Mouse (Mus musculus): ENCODE results near the gene Catsper4.

Catsper4 gene

DNA sequence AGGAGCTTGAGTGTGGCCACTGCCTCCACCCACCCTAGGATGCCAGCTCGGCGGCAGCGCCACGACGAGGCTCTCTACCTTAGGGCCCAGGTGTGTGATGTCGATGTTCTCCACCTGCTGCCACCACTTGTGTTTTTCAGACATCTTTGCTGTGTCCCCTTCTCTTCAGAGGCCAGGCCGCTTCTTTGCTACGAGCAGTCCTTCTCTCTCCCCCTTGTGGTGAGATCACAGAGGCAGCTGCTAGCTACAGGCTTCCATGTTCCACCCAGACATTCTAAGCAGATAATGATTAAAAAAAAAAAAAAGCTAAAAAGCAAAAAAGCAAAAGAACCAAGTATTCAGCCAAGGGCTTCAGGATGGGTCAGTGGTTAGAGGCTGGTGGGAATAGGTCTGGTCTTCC lies at the start of gene Catsper4:
Gene Catsper4 (minus strand): TSS at position 190 of the 400 bp plus-strand sequence.
- DNase-seq (ENCODE audit: low read depth, low spot score), result no peak

DNA sequence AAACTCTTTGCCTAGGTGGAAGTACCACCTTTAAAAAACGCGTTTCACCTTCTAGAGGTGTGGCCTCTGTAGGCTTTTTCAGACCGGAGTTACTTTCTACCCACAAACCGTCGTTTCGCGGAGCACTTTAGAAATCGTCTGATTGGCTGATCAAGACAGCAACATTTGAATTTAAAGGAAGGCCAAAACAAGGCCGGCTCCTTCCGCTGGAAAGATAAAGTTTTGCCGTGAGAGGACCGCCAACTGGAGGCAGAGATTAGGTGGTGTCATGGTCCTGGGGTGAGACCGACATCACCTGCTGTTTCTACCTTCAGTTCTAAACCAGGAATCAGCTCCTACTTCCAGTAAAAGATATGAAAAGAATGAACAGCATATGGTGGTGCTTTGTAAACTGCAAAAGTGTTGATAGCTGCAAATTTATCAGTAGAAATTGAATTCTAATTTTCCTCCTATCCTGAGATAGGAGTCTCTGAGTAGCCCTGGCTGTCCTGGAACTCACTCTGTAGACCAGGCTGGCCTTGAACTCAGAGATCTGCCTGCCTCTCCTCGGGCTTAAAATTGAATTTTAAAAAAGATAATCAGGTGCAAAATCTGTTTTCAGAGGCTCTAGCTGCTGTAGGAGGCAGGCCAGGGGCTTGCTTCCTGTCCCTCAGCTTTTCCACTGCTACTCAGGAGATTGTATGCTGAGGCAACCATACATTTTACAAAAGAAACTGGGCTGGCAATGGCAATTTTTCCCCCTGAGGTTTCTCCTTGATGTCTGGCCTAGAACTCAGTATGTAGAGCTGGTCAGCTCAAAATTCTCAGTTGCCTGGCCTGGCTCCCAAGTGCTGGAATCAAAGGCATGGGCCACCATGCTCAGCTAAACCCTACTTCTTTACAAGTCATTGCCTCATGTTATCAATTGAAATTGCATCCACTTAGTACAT lies 46.5 kb upstream of the Catsper4 start:
- DNase-seq (ENCODE audit: low read depth, low spot score), result peak; percentile 87

DNA sequence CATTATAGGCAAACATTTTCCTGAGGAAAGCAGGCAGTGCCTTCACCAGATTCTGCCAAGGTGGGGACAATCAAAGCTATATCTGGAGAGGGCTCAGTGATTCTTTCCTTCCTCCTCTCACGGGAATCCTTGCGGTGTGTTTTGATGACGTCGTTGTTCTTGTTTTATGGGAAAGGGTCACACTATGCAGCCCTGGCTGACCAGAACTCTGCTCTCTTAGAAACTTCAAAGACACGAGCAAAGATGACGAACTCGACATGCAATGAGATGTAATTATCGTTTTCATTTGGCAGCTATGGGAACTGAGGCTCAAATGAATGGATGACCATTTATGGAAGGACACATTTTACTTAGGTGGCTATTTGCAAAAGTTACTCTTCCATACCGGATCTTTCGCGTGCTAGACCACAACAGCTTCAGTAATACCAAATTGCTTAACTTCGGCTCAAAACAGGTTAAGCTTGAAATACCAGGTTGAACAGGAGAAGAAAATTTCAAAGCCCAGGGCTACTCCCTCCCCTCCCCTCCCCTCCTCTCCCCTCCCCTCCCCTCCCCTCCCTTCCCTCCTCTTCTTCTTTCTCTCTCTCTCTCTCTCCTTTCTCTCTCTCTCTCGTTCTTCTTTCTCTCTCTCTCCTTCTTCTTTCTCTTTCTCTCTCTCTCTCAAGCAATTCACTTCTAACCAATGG lies 45.7 kb upstream of the Catsper4 start:
- DNase-seq (ENCODE audit: low read depth, low spot score), result no peak

DNA sequence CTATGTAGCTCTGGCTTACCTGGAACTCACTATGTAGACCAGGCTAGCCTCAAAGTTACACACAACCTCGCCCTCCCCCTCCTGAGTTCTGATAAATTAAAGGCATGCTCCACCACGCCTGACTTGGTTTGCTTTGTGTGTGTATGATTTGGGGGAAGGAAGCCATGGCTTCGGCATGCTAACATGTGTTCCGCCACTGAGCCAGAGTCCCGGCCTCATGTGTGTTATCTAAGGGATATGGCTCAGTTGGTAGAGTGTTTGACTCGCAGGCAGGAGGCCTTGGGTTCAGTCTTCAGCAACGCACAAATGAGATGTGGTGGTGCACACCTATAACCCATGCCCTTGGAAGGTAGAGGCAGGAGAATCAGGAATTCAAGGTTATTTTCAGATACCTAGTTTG lies 44.8 kb upstream of the Catsper4 start:
- DNase-seq (ENCODE audit: low read depth, low spot score), result no peak

DNA sequence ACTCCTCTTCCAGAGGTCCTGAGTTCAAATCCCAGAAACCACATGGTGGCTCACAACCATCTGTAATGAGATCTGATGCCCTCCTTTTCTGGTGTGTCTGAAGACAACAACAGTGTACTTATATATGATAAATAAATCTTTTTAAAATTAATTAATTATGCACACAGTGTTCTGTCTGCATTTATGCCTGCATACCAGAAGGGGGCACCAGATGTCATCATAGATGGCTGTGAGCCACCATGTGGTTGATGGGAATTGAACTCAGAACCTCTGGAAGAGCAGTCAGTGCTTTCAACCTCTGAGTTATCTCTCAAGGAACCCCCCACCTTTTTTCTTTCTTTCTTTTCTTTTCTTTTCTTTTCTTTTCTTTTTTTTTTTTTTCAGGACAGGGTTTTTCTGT lies 42.4 kb upstream of the Catsper4 start:
- DNase-seq (ENCODE audit: low read depth, low spot score), result peak; percentile 35

DNA sequence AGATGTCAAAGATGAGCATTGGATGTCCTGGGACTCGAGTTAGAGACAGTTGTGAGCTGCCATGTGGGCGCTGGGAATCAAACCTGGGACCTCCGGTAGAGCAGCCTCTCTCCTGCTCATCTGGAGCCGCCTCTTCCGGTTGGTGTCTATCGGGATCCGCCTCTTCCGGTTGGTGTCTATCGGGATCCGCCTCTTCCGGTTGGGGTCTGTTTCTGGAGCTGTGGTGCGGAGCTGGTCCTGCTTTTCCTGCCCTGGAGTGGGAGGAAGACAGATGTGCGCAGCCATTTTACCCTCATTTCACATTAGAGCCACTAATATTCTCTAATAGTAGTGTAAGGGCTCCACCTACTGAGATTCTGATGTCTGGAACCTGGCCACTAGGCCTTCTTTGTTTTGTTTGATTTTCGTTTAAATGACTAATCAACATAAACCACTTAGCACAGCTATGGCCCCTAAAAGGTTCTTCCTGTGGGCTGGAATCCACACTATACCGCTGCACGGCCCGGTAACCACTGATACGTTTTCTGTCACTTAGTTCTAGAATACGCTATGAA lies 41.0 kb upstream of the Catsper4 start:
- peak; percentile 91 for DNase-seq (ENCODE audit: low read depth, low spot score)

DNA sequence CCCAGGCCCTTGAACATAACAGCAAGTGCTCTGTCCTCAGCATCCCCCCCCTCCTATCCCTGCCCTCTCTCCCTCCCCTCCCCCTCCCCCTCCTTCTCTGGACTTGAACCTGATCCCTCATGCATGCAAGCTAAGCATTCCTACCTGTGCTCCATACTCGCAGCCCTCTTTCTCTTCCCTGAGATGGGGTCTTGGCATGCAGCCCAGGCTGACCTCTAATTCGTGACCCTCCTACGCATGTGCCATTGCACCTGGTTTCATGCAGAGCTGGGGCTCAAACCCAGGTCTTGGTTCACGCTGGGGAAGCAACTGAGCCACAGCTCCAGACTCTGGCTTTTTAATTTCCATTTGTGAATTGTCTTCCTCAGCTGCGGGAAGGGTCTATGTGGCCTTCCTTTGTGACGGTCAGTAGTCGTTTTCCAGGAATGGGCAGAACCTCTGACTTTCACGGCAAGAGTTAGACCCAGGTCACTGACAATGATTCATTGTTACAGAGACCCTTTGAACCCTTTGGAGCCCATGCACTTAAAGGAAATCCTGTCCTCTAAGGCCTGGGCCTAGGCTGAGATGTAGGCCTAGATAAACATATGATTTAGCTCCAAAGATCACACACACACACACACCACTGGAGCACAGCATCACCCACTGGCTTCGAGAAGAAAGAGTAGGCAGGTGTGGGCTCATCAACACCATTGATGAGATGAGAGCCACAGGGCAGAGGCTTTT lies 38.8 kb upstream of the Catsper4 start:
- DNase-seq (ENCODE audit: low read depth, low spot score), result no peak

DNA sequence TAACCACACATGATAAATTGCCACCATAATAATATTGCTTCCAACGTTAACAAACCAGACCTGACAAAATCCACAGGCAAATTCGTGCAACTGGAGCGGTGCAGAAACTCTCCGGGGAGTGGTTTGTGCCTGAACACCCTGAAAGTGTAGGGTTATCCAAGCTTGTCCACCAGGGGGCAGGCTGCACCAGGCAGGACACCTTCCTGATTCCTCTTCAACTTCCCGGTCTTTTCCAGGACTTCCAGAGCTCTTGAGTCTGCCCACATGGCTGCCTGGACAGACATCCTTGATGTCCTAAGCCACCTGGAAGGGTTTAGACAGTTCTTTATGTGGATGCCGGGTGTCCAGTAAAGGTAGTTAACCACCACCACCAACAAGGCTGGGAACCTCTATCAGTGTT lies 36.0 kb upstream of the Catsper4 start:
- DNase-seq (ENCODE audit: low read depth, low spot score), result peak; percentile 92

DNA sequence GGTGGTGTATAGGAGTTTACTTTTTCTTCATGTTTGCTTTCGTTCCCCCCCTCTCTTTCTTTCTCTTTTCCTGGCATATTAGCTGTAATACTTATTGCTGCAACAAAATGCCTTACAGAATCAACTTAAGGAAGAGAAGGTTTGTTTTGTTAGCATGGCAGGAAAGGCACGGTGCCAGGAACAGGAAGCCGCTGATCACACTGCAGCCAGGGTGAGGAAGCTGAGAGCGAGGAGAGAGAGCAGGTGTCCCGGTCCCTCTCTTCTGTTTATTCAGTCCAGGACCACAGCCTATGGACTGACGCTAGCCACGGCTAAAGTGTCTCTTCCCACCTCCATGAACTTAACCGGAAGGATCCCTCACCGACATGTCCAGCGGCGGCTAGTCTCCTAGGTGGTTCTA lies 31.2 kb upstream of the Catsper4 start:
- no peak for DNase-seq (ENCODE audit: low read depth, low spot score)

DNA sequence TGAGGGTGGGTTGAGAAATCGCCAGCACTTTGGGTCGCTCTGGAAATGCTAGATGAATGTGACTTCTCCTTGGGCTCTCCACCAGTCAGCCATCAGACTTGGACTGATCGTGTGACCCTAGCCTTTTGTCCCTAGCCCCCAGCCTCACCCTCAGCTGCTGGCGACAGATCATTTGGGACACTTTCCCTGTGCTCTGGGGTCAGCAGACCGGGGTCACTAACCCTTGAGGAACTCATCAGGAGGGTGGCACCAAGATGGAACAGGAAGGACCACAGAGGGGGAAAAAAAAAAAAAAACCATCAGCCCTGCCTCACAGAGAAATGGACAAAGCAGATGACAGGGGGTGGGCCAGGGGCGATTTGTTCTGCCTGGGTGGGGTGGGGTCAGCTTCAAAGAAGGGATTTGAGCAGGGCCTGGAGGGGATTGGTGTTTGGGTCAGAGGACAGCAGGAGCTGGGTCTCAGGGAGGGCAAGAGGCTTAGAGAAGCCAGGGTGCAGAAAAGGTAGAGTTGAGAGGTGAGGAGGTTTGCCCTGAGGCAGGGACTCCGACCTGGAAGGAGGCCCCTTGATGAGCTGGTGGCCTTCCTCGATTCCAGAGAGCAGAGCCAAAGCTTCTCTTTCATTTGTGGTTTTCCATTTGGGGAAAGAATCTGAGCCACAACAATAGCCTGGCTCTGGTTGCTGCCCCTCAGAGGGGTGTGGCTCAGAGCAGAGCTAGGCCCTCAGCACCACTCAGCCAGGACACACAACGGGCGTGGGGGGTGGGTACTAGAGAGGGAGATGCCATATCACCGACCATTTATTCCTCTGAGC lies 30.2 kb upstream of the Catsper4 start:
- DNase-seq (ENCODE audit: low read depth, low spot score), result no peak

DNA sequence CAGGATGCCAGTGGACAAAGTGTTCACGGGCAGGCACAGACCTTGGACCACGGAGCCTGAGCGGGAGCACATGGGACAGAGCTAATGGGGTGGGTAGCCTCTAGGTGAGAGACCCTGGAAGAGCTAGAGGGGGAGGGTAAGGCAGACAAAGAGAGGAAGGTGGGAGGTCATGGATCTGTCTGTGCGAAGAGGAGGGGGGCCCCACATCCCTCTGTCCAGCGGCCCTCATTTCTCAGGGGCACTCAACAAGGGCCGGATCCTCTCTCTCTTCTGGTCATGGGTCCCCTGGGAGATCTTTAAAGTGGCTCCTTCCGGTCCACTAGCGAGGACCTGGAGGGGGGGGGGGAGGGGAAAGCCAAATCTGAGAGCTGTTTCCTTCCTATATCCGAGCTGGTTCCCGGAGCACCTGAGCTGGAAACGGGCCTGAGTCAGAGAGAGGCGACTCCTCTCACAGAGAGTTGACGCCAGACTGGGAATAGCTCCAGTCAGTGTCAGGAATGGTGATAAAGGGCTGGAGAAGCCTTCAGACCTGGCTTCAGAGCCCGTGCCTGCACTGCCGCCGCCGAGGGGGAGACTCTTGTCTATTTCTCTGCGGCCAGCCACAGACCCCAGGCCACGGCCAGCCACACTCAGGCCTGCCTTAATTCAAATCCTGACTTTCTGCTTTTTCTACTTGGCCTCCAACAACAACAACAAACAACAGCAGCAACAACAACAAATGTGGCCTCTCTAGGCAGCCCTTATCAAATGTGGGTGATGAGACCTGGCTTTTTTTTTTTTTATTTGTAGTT lies 29.4 kb upstream of the Catsper4 start:
- no peak for DNase-seq (ENCODE audit: low read depth, low spot score)

DNA sequence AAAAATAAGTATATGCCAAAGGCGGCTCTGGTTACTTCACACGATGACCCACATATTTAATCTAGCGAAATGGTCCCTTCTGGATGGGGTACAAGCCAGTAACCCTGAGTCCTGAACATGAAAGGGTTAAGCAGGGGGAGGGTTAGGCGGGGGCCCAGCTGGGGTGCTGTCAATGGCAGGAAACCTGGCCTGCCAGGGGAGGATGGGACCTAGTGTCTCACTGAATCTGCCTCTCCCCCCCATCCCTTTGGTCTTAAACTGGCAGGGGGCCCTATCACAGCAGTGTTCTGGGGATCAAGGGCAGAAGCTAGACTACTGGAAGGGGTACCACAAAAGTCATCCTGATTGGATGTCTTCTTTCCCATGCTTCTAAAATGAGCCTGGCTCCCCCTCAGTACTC lies 28.7 kb upstream of the Catsper4 start:
- no peak for DNase-seq (ENCODE audit: low read depth, low spot score)

DNA sequence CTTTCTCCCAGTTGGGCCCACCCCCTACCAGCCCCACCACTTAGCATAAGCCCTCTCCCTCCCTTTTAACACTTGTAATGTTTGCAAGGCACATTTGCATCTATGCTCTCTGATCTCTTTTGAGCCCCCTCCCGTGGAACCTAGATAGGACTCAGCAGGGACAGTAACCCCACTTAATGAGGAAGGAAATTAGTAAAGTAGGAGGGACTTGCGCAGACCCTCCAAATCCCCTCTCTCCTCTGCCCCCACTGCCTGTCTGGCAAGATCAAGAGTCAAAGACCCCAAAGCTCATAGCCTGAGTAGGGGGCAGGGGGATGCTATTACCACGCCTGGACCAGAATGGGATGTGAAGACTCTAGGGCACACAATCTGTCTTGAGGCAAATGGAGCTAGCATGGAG lies 27.7 kb upstream of the Catsper4 start:
- DNase-seq (ENCODE audit: low read depth, low spot score), result no peak

DNA sequence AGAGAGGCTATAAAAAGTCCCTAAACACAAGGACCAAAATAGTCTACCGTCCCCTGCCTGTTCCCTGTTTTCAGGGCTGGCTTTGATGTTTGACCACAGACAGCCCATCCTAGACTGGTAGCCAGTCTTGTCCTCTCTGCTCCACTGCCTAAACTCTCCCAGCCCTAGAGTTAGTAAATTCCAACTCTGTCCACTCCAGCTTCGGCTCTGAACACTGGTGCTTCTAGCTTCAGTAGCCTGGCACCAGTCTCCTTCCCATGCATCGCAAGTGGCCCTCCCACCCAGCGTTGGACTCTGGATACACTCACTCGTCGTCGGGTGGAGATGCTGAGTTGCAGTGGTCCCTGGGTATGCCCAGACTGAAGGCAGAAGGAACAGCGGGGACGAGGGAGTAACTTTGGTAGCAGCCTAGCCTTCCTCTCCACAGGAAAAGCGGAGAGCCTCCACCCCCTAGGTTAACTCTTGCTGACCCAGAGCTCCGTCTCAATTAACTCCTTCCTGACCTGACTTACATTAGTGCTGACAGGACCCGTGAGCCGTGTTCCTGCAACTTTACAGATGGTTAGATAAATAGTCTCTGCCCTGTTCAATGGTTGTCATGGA lies 26.6 kb upstream of the Catsper4 start, which contains the start of gene Grrp1:
Gene Grrp1 (minus strand): TSS at position 385 of the 603 bp plus-strand sequence.
- no peak for DNase-seq (ENCODE audit: low read depth, low spot score)

DNA sequence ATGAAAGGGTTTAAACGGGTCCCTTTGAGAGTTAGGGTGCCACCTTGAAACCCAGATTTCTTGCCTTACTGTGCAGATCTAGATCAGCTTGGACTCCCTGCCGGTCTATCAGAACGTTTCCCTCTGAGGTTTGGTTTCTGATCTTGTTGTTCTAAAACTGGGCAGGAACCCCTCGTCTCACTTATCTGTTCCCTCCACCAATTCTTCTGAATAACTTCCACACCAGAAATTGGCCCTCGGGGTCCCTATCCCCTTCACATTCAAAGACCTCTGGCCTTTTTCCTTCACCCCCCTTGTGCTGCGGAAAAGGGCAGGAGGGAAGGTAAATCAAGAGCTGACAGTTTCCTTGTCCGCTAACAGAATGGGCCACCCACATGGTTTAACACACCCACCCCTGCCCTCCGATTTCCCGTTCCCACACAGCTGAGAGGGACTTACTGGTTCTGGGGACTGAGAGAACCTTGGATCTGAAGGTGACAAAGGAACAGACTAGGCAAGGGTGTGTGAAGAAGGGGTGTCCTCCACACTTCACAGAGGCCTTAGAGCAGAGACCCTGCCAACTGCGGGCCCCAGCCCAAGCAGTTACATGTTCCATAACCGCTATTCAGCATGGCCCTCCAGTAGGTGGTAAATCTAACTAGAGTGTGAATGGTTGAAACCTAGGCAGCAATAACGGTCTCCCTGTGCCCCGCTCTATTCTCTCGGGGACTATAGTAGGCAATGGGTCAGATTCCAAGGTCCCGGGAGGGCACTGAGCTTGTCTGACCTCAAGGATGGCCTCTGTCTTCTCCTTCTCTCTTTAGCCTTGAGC lies 25.9 kb upstream of the Catsper4 start:
- DNase-seq (ENCODE audit: low read depth, low spot score), result no peak

DNA sequence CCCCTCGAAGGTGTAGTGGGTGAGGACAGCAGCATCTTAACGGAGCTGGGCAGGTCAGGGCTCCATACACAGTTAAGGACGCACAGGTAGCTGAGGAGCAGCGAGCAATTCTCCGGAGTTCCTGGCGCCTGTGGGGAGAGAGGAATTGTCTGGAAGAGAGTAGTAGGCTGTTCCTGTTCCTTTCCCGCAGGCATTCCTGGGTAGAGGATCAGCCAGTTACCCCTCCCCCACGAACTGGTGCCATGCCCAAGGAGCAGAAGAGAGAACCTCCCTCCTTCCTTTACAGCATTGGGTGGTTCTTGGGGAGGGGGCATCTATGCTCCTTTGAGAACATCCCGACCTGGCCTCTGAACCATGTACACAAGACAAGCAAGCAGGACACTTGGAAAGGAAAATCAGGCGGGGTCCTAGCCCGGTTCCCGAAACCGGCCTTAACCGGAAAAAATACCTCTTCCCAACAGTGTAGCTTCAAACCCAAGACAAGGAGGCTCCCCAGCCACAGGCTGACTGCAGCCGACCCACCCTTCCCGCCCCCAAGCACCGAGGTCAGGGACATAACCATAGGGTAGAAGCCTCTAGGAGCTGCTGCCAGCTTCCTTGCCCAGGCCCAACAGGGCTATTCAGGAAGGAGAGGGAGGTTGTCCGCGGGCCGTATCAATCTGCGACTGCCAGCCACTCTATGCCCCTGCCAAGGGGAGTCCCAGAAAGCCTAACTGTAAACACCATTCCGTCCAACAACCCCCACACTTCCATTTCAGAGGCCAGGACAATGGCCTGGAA lies 25.1 kb upstream of the Catsper4 start:
- peak; percentile 86 for DNase-seq (ENCODE audit: low read depth, low spot score)

DNA sequence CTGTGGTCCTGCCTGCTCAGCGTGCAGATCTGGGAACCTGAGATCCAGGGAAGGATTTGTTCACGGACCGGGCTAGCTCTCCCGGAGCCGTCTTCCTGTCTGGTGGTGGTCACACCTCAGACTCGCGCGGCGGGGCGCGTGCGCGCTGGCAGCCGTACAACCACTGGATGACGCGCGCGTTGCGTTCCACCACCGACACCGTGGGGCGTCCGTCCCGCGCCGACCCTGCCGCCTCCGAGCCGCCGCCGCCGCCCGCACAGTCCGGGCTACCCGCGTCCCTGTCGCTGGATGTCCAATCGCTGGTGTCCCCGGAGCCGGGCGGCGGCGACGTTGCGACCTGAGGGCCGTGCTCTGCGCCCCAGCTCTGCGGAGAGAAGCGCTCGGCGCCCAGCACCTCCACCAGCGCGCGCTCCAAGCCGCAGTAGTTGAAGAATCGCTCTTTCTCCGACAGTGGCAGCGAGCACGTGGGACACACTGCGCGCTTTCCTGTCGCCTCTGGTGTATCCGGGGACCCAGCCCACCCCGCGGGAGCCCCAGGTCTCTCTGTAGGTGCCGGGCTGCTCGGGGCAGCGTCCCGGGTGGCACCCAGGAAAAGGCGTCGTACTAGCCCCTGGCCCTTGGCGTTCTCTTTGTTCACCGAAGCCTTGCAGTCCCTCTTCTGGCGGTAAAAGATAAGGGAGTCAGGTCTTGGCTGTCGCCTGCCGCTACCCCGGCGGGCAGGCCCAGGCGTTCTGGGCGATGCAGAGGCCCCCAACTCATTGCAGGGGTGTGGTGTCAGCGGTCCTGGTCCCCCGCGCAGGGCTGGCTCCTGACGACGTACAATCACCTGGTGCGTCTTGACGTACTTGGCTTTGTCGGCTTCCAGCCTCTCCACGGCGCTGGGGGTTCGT lies 24.3 kb upstream of the Catsper4 start:
- peak; percentile 79 for DNase-seq (ENCODE audit: low read depth, low spot score)

All from ZHBTc4 (cell line).